Mouse (Mus musculus) CH12F3 (cell line): ENCODE data around the gene Bglap2.
"Not testable (repeated sequence)": the region's sequence is repeated elsewhere in the genome, so short reads cannot be mapped to it uniquely, and the experiment has no call there.

Experiments used
- in situ Hi-C: fragments of 300-500 bp; cut with MboI; formaldehyde crosslinking; loops from 2 replicates; pipeline ENCODE4 v1.14.3; 2020; ENCODE audit warnings: low sequenced_read_pairs

The Bglap2 gene

DNA sequence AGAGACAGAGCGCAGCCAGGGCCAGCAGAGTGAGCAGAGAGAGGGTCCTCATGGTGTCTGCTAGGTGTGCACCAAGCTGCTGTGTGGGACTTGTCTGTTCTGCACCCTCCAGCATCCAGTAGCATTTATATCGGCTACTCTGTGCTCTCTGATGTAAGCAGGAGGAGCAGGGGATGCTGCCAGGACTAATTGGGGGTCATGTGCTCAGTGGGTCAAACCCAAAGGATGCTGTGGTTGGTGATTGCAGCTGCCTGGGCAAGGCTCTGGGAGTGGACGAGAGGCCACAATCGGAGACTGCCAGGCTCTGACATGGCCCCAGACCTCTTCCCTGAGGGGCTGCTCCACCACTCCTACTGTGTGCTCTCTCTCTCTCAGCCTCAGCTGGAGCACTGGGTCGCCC lies at the start of gene Bglap2:
TSS of gene Bglap2 (minus strand) at position 101 of the 400 bp plus-strand sequence.
- in situ Hi-C loops: not testable (repeated sequence)

GRCm38 (mm10) chr3:88427342-88427905 lies 48.9 kb upstream of the Bglap2 start:
- in situ Hi-C loops: no loop called here

GRCm38 (mm10) chr3:88425708-88426420 lies 47.4 kb upstream of the Bglap2 start:
- in situ Hi-C loops: no loop called here

- in situ Hi-C loops: no loop called here
These were observed 46.8 kb upstream of the Bglap2 start for GRCm38 (mm10) chr3:88425330-88425689.

DNA sequence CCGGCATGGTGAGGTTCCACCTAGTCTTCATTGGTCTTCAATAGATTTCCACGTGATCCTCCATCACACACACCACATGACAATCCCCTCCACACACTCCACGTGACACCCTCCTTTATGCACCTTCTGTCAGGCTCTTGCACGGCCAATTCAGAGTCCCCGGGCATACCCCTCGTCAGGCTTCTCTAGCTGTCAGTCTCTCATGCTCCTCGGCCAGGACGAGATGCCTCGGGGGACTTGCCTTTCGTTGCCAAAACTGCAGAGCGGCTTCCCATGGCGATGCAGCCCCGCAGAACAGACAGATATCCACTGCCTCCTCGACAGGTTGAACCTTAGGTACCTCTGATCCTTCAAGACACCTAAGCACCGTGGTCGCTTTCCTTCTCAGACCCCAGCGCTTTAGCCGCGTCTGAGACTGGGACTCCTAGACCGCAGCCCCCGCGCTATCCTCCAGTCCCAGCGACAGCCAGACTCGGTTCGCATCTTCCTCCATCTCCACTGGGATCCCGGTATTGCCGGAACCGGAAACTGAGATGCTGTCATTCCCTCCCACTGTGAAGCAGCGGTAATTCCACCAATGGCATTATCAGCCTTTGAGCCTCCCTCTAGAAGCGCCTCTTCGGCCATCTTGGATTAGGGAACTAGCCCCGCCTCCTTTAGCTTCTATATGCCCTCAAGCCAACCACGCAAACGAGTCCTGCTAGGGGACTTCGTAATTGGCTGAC lies 46.3 kb upstream of the Bglap2 start, which contains the start of gene Slc25a44:
TSS of gene Slc25a44 (minus strand) at position 535 of the 725 bp plus-strand sequence.
- in situ Hi-C loops: no loop called here

DNA sequence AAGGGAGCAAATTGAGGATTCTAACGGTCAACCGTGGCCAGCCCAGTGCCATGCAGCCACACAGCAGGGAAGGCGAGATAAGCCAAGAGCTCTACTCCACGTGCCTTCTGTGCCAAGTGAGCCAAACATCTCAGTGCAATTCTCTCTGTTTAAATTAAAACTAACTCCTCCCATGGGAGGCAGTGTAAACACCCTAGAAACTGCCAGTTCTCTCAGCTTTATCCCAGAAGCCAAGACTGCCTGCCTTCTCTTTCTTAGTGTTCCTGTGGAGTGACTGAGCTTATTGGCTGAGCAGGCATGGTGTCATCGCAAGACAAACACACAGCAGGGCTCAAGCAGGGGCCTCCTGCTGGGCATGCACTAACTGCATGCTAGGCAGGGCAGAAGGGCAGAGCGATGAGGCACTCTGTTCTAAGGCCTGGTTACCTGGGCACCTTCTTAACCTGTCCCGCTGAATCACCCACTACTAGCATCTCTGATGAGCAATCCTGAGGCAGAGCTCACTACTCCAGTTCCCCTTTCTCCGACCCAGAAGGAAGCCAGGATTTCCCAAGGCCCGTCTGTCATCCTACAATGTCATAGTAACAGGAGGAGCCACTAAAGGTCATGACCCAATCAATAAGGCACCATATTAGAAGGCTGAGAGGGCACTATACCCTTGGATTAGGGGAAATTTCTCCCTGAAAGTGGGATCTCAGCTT lies 43.7 kb upstream of the Bglap2 start:
- in situ Hi-C loops: no loop called here

DNA sequence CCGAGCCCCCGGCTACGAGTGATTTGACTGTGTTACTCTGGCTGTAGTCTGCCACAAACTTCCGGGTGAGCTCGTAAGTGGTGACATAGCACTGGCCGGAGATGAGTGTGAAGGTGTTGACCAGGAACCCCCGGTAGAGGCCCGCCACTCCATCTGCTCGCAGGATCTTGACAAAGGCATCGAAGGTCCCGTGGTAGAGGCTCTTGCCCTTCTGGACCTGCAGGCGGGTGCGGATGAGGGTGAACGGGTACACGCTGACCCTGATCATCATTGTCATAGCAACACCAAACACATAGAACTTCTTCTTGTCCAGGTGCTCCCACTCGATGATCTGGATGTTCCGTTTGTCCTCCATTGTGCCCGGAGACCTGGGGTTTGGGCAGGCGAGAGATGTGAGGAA lies 42.3 kb upstream of the Bglap2 start:
- in situ Hi-C loops: no loop called here

- in situ Hi-C loops: no loop called here
These were observed 39.5 kb upstream of the Bglap2 start for GRCm38 (mm10) chr3:88418016-88418415.

GRCm38 (mm10) chr3:88415668-88416067 lies 37.2 kb upstream of the Bglap2 start:
- in situ Hi-C loops: no loop called here

GRCm38 (mm10) chr3:88412636-88413035 lies 34.1 kb upstream of the Bglap2 start:
- in situ Hi-C loops: no loop called here

DNA sequence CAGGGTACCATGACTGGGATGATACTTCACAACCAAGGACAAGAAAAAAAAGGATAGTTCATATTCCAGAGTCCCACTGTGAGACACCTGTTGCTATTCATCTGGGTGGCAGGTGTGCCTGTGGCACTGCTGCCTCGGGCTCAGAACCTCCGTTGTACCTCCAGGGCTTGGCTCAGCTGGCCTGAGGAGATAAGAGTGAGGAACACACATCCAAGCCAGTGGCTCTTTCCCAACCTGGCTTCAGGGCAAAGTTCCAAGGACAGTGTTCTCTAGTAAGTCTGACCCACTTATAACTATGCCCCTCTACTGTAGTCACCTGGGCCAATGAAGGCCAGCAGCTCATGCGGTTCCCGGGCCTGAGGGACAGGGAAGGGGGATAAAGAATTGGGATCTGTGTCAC lies 33.2 kb upstream of the Bglap2 start:
- in situ Hi-C loops: no loop called here

DNA sequence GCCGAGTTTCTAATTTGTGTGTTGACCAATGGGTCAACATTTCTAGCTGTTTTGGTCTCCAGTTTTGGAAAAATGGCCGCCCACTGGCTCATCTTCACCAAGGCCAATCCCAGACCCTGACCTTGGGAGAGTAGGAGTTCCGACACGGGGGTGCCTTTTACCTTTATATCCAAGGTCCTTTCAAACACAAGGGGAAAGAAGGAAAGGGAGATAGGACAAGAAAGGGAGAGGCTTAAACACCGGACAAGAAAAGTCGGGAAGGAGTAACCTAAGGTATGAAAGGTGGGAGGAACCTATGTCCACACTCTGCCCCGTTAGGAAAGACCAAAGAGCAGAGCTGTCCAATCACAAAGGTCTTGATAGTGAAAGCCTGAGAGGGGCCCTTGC lies 32.1 kb upstream of the Bglap2 start:
- in situ Hi-C loops: no loop called here

GRCm38 (mm10) chr3:88409741-88410644 lies 31.5 kb upstream of the Bglap2 start, which contains the start of gene Pmf1:
Gene Pmf1, minus strand, starts transcription at chr3:88410331.
- in situ Hi-C loops: loop anchor here (5.0 kb wide), 1 partner anchor 62 kb away; no protein-coding TSS in a partner anchor

DNA sequence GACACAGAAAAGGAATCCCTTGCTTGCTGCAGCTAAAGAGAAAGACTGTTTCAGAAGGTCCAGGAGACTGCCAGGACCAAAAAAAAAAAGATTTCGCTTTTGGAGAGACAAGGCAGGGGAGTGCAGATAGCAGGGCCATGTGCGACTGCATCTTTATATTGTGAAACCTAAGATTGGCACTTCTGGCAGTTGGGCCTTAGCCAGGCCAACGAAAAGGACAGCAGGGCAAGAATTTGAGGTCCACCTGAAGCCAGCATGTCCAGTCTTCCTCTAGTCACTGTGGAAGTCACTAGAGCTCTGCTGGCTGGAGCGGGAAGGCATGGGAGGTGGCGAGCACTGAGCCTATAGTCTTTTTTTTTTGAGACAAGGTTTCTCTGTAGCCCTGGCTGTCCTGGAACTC lies 30.5 kb upstream of the Bglap2 start:
- in situ Hi-C loops: loop anchor here (5.0 kb wide), 1 partner anchor 63 kb away; no protein-coding TSS in a partner anchor

- in situ Hi-C loops: loop anchor here (5.0 kb wide), 1 partner anchor 65 kb away; no protein-coding TSS in a partner anchor
These were observed 29.0 kb upstream of the Bglap2 start for GRCm38 (mm10) chr3:88407529-88407928.

DNA sequence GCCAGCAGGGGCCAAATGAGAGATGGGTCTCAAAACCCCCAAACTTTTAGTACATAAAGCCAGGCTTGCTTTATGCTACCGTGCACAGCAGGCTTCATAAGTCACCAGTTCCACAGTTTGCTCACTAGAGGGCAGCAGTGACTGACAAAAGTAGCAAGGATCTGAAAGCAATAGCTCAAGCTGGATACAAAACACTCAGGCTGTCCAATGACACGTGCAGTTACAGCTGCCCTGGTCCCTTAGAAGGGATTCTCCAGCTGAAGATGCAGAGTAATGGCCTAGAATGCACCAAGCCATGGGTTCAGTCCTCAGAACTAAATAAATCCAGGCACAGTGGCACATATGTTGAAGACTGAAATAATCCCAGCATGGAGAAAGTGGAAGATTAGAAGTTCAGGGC lies 28.6 kb upstream of the Bglap2 start:
- in situ Hi-C loops: loop anchor here (5.0 kb wide), 1 partner anchor 65 kb away; no protein-coding TSS in a partner anchor

- in situ Hi-C loops: no loop called here
These were observed 25.2 kb upstream of the Bglap2 start for GRCm38 (mm10) chr3:88403522-88404230.

DNA sequence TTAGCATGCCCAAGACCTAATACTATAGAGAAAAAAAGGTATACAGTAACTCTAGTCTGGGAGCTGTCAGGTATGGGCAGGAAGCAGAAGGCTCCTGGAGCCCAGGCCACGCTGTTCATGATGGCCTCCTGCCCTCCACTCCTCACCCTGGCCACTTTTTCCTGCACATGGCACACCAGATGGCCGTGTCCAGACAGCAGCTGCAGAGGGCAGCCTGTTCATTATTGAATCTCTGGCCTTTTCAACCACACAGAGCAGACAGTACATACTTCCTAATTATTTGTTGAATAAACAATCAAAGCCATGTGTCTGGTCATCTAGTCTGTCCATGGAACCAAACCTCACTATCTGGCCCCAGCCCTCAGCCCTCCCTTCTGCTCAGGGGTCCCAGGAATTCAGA lies 20.2 kb upstream of the Bglap2 start:
- in situ Hi-C loops: no loop called here

DNA sequence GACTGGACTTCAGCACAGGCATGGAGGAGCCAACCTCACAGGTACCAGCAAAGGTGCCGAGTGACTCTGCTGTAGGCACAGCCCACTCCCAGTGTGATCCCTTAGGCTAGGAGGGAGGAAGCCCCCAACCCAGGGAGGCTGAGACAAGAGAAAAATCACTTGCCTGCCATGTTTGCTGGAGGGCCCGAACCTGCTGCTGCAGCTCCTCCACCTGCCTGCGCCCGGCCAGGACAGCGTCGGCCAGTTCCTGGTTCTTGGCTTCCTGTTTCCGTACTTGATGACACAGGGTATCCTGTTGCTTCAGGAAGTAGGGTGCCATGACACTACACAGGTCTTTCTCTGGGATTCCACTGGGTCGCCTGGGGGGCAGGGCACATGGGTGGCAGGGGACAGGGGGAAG lies 17.2 kb upstream of the Bglap2 start:
- in situ Hi-C loops: no loop called here
